Mouse (Mus musculus): ENCODE results near the gene Plagl1. TPM values are rescaled to one million over a fixed set of nuclear protein-coding genes. Genes with fewer than 3 reads are reported as not detected.
"Not testable (repeated sequence)": the region's sequence is repeated elsewhere in the genome, so short reads cannot be mapped to it uniquely, and the experiment has no call there.

The Plagl1 gene
- 126 and 130 TPM in 2 replicates for polyA plus RNA-seq (2015; fragmentation: Nextera tagmentation; extraction: Ambion mirVana)

DNA sequence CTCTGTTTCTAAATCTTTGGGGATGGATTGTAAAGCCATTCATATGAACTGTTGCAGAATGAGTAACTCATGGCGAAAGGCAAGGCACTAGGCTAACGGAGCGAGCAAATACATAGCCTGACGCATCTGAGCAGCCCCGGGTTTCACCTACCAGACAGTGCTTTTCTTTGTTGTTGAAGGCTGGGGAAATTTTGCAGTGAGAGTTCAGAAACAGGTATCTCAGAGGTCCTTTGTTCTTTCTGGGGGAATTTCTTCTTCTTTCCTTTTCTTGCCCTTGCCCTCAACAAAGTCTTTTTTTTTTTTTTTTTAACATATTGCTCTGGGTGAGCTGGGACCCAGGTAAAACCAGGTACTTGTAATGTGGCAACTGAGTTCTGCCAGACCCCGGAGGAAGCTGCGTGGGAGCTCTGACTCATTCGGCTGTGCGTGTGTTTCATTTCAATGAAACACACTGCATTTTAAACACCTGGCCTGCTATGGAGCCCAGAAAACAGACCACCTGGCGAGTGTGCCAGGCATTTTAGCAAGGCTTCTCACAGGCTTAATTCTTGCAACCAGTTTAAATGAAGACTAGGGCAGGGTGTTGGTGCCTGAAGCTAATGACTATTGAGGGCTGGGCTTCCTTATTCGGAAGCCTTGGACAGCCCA lies at the start of gene Plagl1:
TSS of gene Plagl1 (plus strand) at position 484 of the 648 bp plus-strand sequence.
- H3K27ac ChIP-seq = no peak within 1 kb of the TSS
- WGBS = 47% methylated on average over 11 of the region's 11 CpGs
- H3K9ac ChIP-seq = peak within 1 kb of the TSS; percentile 61
- H3K9me3 ChIP-seq = no peaks in the 10 kb centered on the region
- H3K27me3 ChIP-seq = peaks cover 52% of the 10 kb centered on the region
- H3K4me2 ChIP-seq = peak within 1 kb of the TSS; percentile 84
- H3K4me3 ChIP-seq = peak within 1 kb of the TSS; percentile 46
- no peak for ATAC-seq (ENCODE audit: insufficient number of reproducible peaks, insufficient read depth, low FRiP score, low TSS enrichment, low read depth)
- no peaks in the 10 kb centered on the region for H3K36me3 ChIP-seq
- H3K4me1 ChIP-seq = peaks cover 7% of the 10 kb centered on the region

- Histone ChIP-seq H3K27ac (no peak overlapping the region), H3K9ac (no peak overlapping the region), H3K4me3 (no peak overlapping the region), H3K9me3 (no peaks in the 10 kb centered on the region), H3K36me3 (peaks cover 8% of the 10 kb centered on the region; the same call in 1 of the 2 replicates), H3K4me1 (peaks cover 14% of the 10 kb centered on the region), H3K27me3 (no peaks in the 10 kb centered on the region), H3K4me2 (no peak overlapping the region)
- WGBS = 67% methylated on average over 7 of the region's 7 CpGs
- ATAC-seq (ENCODE audit: insufficient number of reproducible peaks, insufficient read depth, low FRiP score, low TSS enrichment, low read depth) = no peak
Measured at GRCm38 (mm10) chr10:13014026-13014425, 46.3 kb upstream of the Plagl1 start.

DNA sequence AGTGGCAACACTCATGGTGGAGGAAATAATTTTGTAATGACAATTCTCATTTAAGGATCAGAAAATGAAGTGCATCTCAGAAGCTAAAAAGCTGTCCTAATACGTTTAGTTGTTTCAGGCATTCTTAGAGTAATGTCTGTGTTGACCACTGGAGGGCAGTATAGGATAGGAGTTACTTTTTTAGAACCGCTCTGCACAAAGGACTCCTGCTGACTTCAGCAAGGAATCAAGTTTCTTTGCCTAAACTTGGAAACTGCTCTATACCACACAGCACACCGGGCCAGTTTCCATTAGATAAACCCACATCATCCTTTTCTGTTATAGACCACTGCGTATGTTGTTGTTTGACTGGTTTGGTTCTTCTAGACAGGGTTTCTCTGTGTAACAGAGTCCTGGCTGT lies 43.7 kb upstream of the Plagl1 start:
- no peak overlapping the region for H3K9ac ChIP-seq
- 17% methylated on average over 4 of the region's 4 CpGs for WGBS
- H3K4me1 ChIP-seq = no peaks in the 10 kb centered on the region
- H3K36me3 ChIP-seq = no peaks in the 10 kb centered on the region
- no peak overlapping the region for H3K4me3 ChIP-seq
- ATAC-seq (ENCODE audit: insufficient number of reproducible peaks, insufficient read depth, low FRiP score, low TSS enrichment, low read depth) = 0 out of 2 replicates have a peak, but pooled peaks have one; percentile 63
- no peaks in the 10 kb centered on the region for H3K27me3 ChIP-seq
- no peak overlapping the region for H3K27ac ChIP-seq
- H3K9me3 ChIP-seq = no peaks in the 10 kb centered on the region
- no peak overlapping the region for H3K4me2 ChIP-seq

DNA sequence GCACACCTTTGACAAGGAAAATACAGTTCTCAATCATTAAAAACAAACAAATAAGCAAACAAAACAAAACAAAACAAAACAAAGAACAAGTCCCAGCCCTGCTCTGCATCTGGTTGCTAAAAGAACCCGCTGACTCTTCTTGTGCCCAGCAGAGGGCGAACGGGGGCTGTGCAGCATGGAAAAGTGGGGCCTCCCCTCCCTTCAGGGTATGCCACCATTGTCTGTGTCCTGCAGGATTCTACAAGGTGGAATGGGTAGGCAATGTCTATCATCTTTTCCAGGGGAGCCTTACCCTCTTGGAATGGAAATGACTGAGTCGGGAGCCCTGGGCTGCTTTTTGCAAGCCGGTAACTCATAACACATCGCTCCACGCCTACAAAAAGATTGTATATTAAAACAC lies 41.8 kb upstream of the Plagl1 start:
- H3K4me1 ChIP-seq = no peaks in the 10 kb centered on the region
- ATAC-seq (ENCODE audit: insufficient number of reproducible peaks, insufficient read depth, low FRiP score, low TSS enrichment, low read depth) = no peak
- 60% methylated on average over 7 of the region's 7 CpGs for WGBS
- no peaks in the 10 kb centered on the region for H3K36me3 ChIP-seq
- H3K9me3 ChIP-seq = no peaks in the 10 kb centered on the region
- no peak overlapping the region for H3K4me2 ChIP-seq
- no peak overlapping the region for H3K27ac ChIP-seq
- no peaks in the 10 kb centered on the region for H3K27me3 ChIP-seq
- H3K4me3 ChIP-seq = no peak overlapping the region
- no peak overlapping the region for H3K9ac ChIP-seq

DNA sequence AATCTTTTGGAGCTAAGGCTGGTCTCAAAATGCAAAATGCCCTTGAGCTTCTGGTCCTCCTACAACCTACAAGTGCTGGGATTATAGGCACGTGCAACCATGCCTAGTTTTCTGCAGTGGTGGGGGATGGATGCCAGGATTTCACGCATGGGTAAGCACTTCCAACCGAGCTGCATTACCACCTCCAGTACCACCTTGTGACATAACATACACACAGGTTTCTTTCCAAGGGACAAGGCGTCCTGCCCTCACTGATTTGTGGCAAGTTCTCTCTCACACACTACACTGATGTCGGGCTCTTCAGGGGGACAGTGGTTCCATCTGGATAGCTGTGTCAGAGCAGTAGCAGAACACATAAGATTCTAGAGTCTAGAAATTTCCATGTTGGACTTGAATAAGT lies 41.3 kb upstream of the Plagl1 start:
- Histone ChIP-seq H3K27me3 (no peaks in the 10 kb centered on the region), H3K4me1 (no peaks in the 10 kb centered on the region), H3K9ac (no peak overlapping the region), H3K4me2 (no peak overlapping the region), H3K27ac (no peak overlapping the region), H3K4me3 (no peak overlapping the region), H3K9me3 (no peaks in the 10 kb centered on the region), H3K36me3 (no peaks in the 10 kb centered on the region)
- 75% methylated on average over 5 of the region's 5 CpGs for WGBS
- no peak for ATAC-seq (ENCODE audit: insufficient number of reproducible peaks, insufficient read depth, low FRiP score, low TSS enrichment, low read depth)

- Histone ChIP-seq H3K9me3 (no peaks in the 10 kb centered on the region), H3K27me3 (no peaks in the 10 kb centered on the region), H3K4me2 (no peak overlapping the region), H3K27ac (no peak overlapping the region), H3K36me3 (no peaks in the 10 kb centered on the region), H3K4me1 (no peaks in the 10 kb centered on the region), H3K4me3 (no peak overlapping the region), H3K9ac (no peak overlapping the region)
- WGBS = 89% methylated on average over 4 of the region's 4 CpGs
- no peak for ATAC-seq (ENCODE audit: insufficient number of reproducible peaks, insufficient read depth, low FRiP score, low TSS enrichment, low read depth)
Measured at GRCm38 (mm10) chr10:13022103-13022502, 38.2 kb upstream of the Plagl1 start.

- not testable (repeated sequence) for H3K4me1 ChIP-seq; H3K9me3 ChIP-seq; H3K4me2 ChIP-seq; H3K36me3 ChIP-seq; H3K9ac ChIP-seq; H3K4me3 ChIP-seq; H3K27ac ChIP-seq; H3K27me3 ChIP-seq; ATAC-seq (ENCODE audit: insufficient number of reproducible peaks, insufficient read depth, low FRiP score, low TSS enrichment, low read depth)
- WGBS = 46% methylated on average over 3 of the region's 3 CpGs
Measured at GRCm38 (mm10) chr10:13023985-13024384, 36.3 kb upstream of the Plagl1 start.

DNA sequence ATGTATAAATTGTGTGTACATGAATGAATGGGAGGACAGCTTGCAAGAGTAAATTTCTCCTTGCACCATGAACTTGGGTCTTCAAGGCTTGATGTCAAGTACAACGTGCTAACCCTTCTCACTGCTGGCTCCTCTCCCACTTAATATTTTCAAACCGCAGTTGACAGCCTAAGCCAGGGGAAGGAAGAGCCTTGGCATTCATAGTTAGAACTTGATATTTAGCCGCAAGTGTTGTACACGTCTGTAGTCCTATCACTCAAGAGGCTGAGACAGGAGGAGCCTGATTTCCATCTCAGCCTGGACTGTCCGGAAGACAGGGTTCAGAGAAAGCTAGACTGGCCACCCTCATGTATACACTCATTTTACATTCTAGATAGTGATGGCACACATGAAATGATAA lies 32.6 kb upstream of the Plagl1 start:
- no peaks in the 10 kb centered on the region for H3K9me3 ChIP-seq

DNA sequence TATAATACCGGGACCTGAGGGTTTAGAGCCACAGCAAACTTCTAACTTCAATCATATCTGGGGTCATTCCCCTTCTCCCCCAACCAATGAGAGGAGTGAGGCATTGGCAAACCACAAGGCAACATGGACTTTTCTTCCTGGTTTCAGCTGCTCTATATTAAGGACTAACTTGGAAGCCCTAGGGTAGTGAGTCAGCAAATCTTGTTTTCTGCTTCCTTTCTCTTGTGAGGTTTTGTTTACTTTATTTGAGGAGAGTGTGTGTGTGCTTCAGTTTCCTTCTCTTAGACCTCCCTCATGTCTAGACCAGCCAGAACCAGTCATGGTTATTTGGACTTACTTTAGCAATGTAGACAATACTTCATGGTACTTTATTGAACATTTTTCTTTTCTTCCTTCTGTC lies 32.1 kb upstream of the Plagl1 start:
- Histone ChIP-seq H3K9ac (no peak overlapping the region), H3K4me1 (no peaks in the 10 kb centered on the region), H3K9me3 (no peaks in the 10 kb centered on the region), H3K4me3 (no peak overlapping the region), H3K27ac (no peak overlapping the region), H3K27me3 (no peaks in the 10 kb centered on the region), H3K36me3 (no peaks in the 10 kb centered on the region), H3K4me2 (no peak overlapping the region)
- 77% methylated on average over 1 of the region's 1 CpGs for WGBS
- no peak for ATAC-seq (ENCODE audit: insufficient number of reproducible peaks, insufficient read depth, low FRiP score, low TSS enrichment, low read depth)

More for the DNA sequence above, 32.6 kb upstream of the Plagl1 start:
- WGBS = 88% methylated on average over 5 of the region's 5 CpGs
- no peak overlapping the region for H3K4me2 ChIP-seq
- ATAC-seq (ENCODE audit: insufficient number of reproducible peaks, insufficient read depth, low FRiP score, low TSS enrichment, low read depth) = no peak
- no peak overlapping the region for H3K27ac ChIP-seq
- H3K4me3 ChIP-seq = no peak overlapping the region
- H3K36me3 ChIP-seq = no peaks in the 10 kb centered on the region
- H3K9ac ChIP-seq = no peak overlapping the region
- no peaks in the 10 kb centered on the region for H3K27me3 ChIP-seq
- H3K4me1 ChIP-seq = no peaks in the 10 kb centered on the region

- no peaks in the 10 kb centered on the region for H3K27me3 ChIP-seq
- H3K27ac ChIP-seq = no peak overlapping the region
- no peak overlapping the region for H3K9ac ChIP-seq
- WGBS = 89% methylated on average over 5 of the region's 5 CpGs
- H3K4me3 ChIP-seq = no peak overlapping the region
- H3K4me2 ChIP-seq = no peak overlapping the region
- H3K9me3 ChIP-seq = no peaks in the 10 kb centered on the region
- ATAC-seq (ENCODE audit: insufficient number of reproducible peaks, insufficient read depth, low FRiP score, low TSS enrichment, low read depth) = no peak
- H3K36me3 ChIP-seq = no peaks in the 10 kb centered on the region
- H3K4me1 ChIP-seq = no peaks in the 10 kb centered on the region
Measured at GRCm38 (mm10) chr10:13029416-13029815, 30.9 kb upstream of the Plagl1 start.

DNA sequence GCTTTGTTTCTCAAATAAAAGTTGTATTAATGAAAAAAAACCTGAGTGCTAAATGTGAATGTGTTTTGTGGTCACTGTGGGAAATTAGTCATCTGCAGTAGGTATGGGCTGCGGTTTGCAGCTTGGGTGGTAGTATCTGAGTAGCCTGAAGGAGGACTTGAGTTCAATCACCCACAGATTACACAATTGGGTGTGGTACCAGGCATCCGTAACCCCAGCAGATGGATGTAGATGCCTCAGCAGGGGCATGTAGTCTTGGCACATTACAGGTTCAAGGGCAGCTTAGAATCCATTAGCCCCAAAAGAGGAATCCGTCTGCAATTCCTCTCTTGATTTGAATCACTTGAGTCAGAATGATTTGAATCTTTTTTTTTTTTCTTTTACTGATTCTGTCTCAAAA lies 25.0 kb upstream of the Plagl1 start:
- H3K36me3 ChIP-seq = no peaks in the 10 kb centered on the region
- no peak overlapping the region for H3K4me2 ChIP-seq
- WGBS = 78% methylated on average over 3 of the region's 3 CpGs
- ATAC-seq (ENCODE audit: insufficient number of reproducible peaks, insufficient read depth, low FRiP score, low TSS enrichment, low read depth) = no peak
- no peak overlapping the region for H3K4me3 ChIP-seq
- no peaks in the 10 kb centered on the region for H3K4me1 ChIP-seq
- H3K9ac ChIP-seq = no peak overlapping the region
- H3K27me3 ChIP-seq = no peaks in the 10 kb centered on the region
- no peak overlapping the region for H3K27ac ChIP-seq
- no peaks in the 10 kb centered on the region for H3K9me3 ChIP-seq

GRCm38 (mm10) chr10:13039637-13040174 lies 20.6 kb upstream of the Plagl1 start:
- no peaks in the 10 kb centered on the region for H3K27me3 ChIP-seq
- ATAC-seq (ENCODE audit: insufficient number of reproducible peaks, insufficient read depth, low FRiP score, low TSS enrichment, low read depth) = no peak

More at GRCm38 (mm10) chr10:13039637-13040174, 20.6 kb upstream of the Plagl1 start:
- no peak overlapping the region for H3K4me3 ChIP-seq
- H3K9ac ChIP-seq = no peak overlapping the region
- 81% methylated on average over 5 of the region's 5 CpGs for WGBS
- H3K4me1 ChIP-seq = no peaks in the 10 kb centered on the region
- no peak overlapping the region for H3K27ac ChIP-seq
- H3K9me3 ChIP-seq = no peaks in the 10 kb centered on the region
- H3K4me2 ChIP-seq = no peak overlapping the region
- no peaks in the 10 kb centered on the region for H3K36me3 ChIP-seq
